Mouse (Mus musculus): ENCODE measurements at regions not wholly inside any gene's neighbourhood (a gene's known extent, or its start where the extent isn't known, plus 50 kb on each side); places are given as distances from the start of the nearest gene placed in this dataset.

GRCm38 (mm10) chr14:105360530-105360929, 102.2 kb downstream of the Ndfip2 start:
- no peaks in the 10 kb centered on the region for H3K4me1 ChIP-seq (replicated peaks; ENCODE audit: control insufficient read depth, insufficient read depth, low read length)
- DNase-seq (ENCODE audit: low spot score) (no peak), ATAC-seq (ENCODE audit: low FRiP score) (no peak)
- H3K4me3 ChIP-seq (ENCODE audit: low read depth, low read length) = no peak overlapping the region
- 86% methylated on average over 6 of the region's 6 CpGs for WGBS
- no peaks in the 10 kb centered on the region for H3K9me3 ChIP-seq (ENCODE audit: control insufficient read depth, low read length)
- no peaks in the 10 kb centered on the region for H3K36me3 ChIP-seq (ENCODE audit: control insufficient read depth, insufficient read depth, low read length)
- H3K27ac ChIP-seq (ENCODE audit: low read depth, low read length) = no peak overlapping the region
- no peak overlapping the region for H3K9ac ChIP-seq (ENCODE audit: low read depth, low read length)
- no peaks in the 10 kb centered on the region for H3K27me3 ChIP-seq (ENCODE audit: control insufficient read depth, insufficient read depth, low read length)
- H3K4me2 ChIP-seq (replicated peaks; ENCODE audit: low read depth, low read length) = no peak overlapping the region

GRCm38 (mm10) chr14:105359829-105360228, 101.5 kb downstream of the Ndfip2 start:
- Histone ChIP-seq H3K4me3 (ENCODE audit: low read depth, low read length) (no peak overlapping the region), H3K4me2 (replicated peaks; ENCODE audit: low read depth, low read length) (no peak overlapping the region)
- no peak for ATAC-seq (ENCODE audit: low FRiP score)

More at GRCm38 (mm10) chr14:105359829-105360228, 101.5 kb downstream of the Ndfip2 start:
- Histone ChIP-seq H3K4me1 (replicated peaks; ENCODE audit: control insufficient read depth, insufficient read depth, low read length) (no peaks in the 10 kb centered on the region), H3K27ac (ENCODE audit: low read depth, low read length) (no peak overlapping the region), H3K9ac (ENCODE audit: low read depth, low read length) (no peak overlapping the region), H3K9me3 (ENCODE audit: control insufficient read depth, low read length) (no peaks in the 10 kb centered on the region), H3K36me3 (ENCODE audit: control insufficient read depth, insufficient read depth, low read length) (no peaks in the 10 kb centered on the region), H3K27me3 (ENCODE audit: control insufficient read depth, insufficient read depth, low read length) (no peaks in the 10 kb centered on the region)
- no peak for DNase-seq (ENCODE audit: low spot score)
- WGBS = 89% methylated on average over 3 of the region's 3 CpGs

All from hindbrain, embryonic 11.5 days (tissue).